Mouse (Mus musculus): ENCODE results near the gene Dedd. TPM values are rescaled to one million over a fixed set of nuclear protein-coding genes. Genes with fewer than 3 reads are reported as not detected.

Dedd gene
- polyA plus RNA-seq, 1 experiment, result 25.7 TPM

DNA sequence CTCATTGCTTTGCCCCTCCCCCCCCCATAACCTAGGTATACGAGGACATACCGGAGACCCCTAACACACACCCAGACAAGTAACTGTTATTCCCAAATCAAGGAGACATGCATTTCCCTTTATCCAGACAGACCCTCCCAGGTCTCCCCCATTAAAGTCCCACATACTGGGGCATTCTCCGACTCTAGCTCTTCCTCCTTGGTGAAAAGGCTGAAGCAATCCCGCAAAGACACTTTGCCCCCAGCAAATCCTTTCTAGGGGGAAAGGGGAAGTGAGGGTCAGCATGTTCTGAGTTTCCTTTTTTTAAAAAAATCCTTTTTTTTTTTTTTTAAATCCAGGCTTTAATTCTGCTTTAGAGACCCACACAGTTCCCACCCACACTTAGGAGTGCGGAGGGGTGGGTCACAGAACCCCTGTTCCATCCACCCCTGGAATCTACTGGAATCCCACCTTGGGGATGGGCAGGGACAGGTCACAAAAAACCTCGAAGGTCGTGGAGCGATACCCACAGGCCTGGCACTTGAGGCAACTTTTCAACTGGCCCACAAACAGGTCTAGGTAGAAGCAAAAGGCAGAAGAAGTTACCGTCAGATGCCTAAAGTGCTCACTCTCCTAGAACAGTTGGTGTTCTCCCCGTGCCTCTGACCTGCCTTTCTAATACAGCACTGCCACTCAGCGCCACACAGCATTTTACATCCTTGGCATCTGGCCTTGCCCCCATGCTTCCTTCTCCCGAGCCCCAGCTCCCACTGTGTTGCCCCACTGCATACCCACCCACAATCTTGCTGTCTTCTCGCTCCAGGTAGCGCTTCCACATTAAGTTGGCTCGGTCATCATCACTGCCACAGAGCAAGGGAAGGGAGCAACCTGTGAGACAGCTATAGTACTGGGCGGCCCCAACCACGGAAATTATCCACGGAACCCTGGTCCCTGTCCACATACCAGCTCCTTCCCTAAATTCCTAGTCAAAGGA is 45.5 kb upstream of the Dedd start:
- peaks cover 12% of the 10 kb centered on the region for H3K4me1 ChIP-seq (ENCODE audit: control insufficient read depth, insufficient read depth, insufficient read length)
- no peak for DNase-seq (ENCODE audit: low read depth in 1 of 2, low spot score in 2 of 2)
- TF ChIP-seq CTCF (IDR thresholded peaks at IDR 0.05; ENCODE audit: extremely low read depth, insufficient read depth, insufficient read length, insufficient replicate concordance), result no peak
- TF ChIP-seq POLR2A (IDR thresholded peaks at IDR 0.05; ENCODE audit: low read depth, low read length), result no peak
- H3K4me3 ChIP-seq (ENCODE audit: extremely low read depth, insufficient read depth, insufficient read length), result no peak overlapping the region
- WGBS, result 87% methylated on average over 18 of the region's 18 CpGs
- peak overlapping the region; percentile 11; the same call in 1 of the 2 replicates for H3K27ac ChIP-seq (ENCODE audit: insufficient read depth, low read length)
- no peaks in the 10 kb centered on the region for H3K27me3 ChIP-seq (ENCODE audit: control insufficient read depth, insufficient read depth, low read length)
- H3K36me3 ChIP-seq (ENCODE audit: control insufficient read depth, insufficient read depth, low read length), result no peaks in the 10 kb centered on the region; the same call in none of the 2 replicates

DNA sequence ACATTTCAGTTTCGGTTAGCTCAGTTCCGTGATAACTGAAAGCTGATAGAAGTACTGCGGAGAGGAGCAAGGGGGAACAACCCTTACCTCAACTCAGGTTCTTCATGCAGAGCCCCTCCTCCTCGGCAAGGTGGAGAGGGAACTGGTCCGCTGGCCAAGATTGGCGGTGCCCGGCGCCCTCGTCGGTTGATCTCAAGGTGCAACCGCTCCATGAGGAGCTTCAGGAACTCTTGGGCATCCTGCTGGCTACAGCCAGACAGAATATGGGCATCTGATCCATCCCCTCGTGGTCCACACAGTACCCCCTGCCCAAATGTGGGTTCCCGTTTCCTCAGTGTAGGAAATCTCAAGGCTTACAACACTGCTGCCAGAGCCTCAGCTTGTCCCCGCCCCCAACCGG is 44.5 kb upstream of the Dedd start:
- no peak for TF ChIP-seq CTCF (IDR thresholded peaks at IDR 0.05; ENCODE audit: extremely low read depth, insufficient read depth, insufficient read length, insufficient replicate concordance)
- no peak for TF ChIP-seq POLR2A (IDR thresholded peaks at IDR 0.05; ENCODE audit: low read depth, low read length)
- no peaks in the 10 kb centered on the region for H3K27me3 ChIP-seq (ENCODE audit: control insufficient read depth, insufficient read depth, low read length)
- H3K27ac ChIP-seq (ENCODE audit: insufficient read depth, low read length), result no peak overlapping the region
- H3K36me3 ChIP-seq (ENCODE audit: control insufficient read depth, insufficient read depth, low read length), result peaks cover 3% of the 10 kb centered on the region
- peaks cover 12% of the 10 kb centered on the region for H3K4me1 ChIP-seq (ENCODE audit: control insufficient read depth, insufficient read depth, insufficient read length)
- 87% methylated on average over 15 of the region's 15 CpGs for WGBS
- DNase-seq (ENCODE audit: low read depth in 1 of 2, low spot score in 2 of 2), result no peak
- H3K4me3 ChIP-seq (ENCODE audit: extremely low read depth, insufficient read depth, insufficient read length), result no peak overlapping the region

DNA sequence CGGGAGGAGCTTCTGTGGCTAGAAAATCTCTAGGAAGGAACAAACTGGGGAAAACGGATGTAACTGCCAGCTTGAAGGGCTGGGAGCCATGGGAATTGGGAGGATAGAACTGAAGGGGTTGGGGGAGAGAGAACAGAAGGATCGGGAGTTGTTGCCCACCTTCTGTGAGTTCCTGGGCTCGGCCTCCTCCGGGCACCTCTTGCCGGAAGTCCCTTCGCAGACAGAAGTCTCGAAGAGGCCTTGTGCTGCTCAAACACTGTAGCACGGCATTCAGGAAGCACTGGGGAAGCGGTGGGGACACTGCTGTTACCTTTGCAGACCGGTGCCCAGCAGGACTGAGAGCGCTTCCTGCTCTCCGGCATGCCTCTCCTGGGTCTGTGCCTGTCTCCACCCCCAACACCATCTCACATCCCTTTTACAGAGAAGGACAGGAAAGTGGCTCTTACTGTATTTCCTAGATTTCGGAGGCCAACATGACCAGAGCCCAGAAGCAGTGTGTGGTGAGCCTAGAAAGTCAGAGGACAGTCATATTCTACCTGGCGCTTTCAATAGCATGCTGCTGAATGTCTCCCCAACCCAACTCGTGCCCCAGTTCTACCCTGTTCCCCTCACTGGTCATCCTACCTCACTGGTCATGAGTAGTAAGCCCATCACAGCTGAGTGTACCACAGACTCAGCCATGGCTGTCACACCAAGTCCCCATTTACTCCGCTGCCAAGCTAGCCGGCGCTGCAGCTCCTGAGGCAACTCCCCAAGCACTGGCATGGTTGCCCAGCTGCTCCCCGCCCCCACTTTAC is 43.7 kb upstream of the Dedd start:
- TF ChIP-seq CTCF (IDR thresholded peaks at IDR 0.05; ENCODE audit: extremely low read depth, insufficient read depth, insufficient read length, insufficient replicate concordance) (no peak), POLR2A (IDR thresholded peaks at IDR 0.05; ENCODE audit: low read depth, low read length) (no peak)
- Histone ChIP-seq H3K27ac (ENCODE audit: insufficient read depth, low read length) (peak overlapping the region; percentile 6; the same call in 1 of the 2 replicates), H3K36me3 (ENCODE audit: control insufficient read depth, insufficient read depth, low read length) (peaks cover 3% of the 10 kb centered on the region), H3K4me1 (ENCODE audit: control insufficient read depth, insufficient read depth, insufficient read length) (peaks cover 8% of the 10 kb centered on the region), H3K4me3 (ENCODE audit: extremely low read depth, insufficient read depth, insufficient read length) (no peak overlapping the region), H3K27me3 (ENCODE audit: control insufficient read depth, insufficient read depth, low read length) (no peaks in the 10 kb centered on the region)
- DNase-seq (ENCODE audit: low read depth in 1 of 2, low spot score in 2 of 2), result no peak
- WGBS, result 76% methylated on average over 20 of the region's 20 CpGs

DNA sequence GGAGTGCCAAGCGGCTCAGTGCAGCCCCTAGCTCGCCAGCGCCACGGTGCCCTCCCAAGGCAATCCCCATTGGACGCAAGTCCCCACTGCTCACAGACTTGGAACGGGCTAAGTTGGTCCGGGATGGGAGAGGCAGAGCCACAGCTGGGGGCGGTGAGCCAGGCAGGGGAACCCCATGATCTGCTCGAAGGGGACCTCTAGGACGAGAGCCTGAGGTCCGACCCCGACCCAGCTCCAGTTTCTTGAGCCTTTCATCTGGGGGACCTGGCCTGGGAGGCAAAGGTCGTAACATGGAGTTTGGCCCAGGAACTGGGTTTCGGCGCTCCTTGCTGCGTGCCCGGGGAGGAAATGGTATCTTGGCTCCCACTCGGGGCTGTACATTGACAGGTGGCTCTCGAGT is 42.4 kb upstream of the Dedd start:
- TF ChIP-seq POLR2A (IDR thresholded peaks at IDR 0.05; ENCODE audit: low read depth, low read length) (no peak), CTCF (IDR thresholded peaks at IDR 0.05; ENCODE audit: extremely low read depth, insufficient read depth, insufficient read length, insufficient replicate concordance) (no peak)
- DNase-seq (ENCODE audit: low read depth in 1 of 2, low spot score in 2 of 2), result no peak
- no peak overlapping the region for H3K4me3 ChIP-seq (ENCODE audit: extremely low read depth, insufficient read depth, insufficient read length)
- peaks cover 7% of the 10 kb centered on the region for H3K4me1 ChIP-seq (ENCODE audit: control insufficient read depth, insufficient read depth, insufficient read length)
- no peak overlapping the region for H3K27ac ChIP-seq (ENCODE audit: insufficient read depth, low read length)
- H3K27me3 ChIP-seq (ENCODE audit: control insufficient read depth, insufficient read depth, low read length), result no peaks in the 10 kb centered on the region
- H3K36me3 ChIP-seq (ENCODE audit: control insufficient read depth, insufficient read depth, low read length), result peaks cover 3% of the 10 kb centered on the region
- WGBS, result 94% methylated on average over 19 of the region's 19 CpGs

DNA sequence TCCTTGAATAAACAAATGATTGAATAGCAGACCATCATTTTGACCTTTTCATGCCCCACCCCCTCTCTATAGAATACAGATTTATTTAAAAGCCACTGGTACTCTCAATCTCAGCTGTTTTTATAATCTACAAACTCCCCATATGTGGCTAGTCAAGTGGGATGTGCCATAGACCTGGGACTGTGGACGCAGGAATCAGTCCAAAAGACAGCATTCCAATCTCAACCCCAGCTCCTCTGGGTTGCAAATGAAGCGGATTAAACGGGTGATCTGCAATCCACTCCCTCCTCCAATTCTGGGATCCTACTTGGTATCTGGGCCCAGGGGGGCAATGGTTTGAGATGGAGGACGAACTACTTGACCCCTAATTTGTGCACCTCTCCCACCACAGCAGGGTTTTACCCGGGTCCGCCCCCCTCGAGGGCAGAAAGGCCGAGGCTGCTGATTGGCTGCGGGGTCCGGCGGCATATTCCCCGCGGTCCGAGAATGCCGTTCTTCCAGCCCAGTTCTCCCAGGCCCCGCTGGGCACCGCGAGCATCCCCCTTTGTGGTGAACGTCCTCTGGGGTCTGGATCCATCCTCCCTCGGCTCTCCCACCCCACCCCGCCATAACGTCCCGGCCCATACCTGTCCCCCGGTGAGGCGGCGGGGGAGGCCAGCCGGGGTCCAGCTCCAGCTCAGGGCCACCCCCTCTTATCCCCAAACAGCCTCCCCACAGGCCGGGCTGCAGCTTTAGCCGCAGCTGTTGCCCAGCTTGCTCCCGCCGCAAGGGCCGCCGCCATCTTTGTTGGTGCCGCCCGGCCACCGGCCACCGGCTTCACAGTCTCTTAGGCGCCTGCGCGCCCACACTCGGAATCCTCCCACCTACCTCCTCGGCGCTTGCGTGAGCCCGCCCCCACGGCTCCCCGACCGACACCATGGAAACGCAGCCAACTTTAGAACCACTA is 41.5 kb upstream of the Dedd start, which contains the start of gene Usp21:
TSS of gene Usp21 (minus strand) at position 856 of the 946 bp plus-strand sequence.
- DNase-seq (ENCODE audit: low read depth in 1 of 2, low spot score in 2 of 2), result peak; percentile 82 to 93
- Histone ChIP-seq H3K27me3 (ENCODE audit: control insufficient read depth, insufficient read depth, low read length) (no peaks in the 10 kb centered on the region), H3K36me3 (ENCODE audit: control insufficient read depth, insufficient read depth, low read length) (peaks cover 3% of the 10 kb centered on the region), H3K27ac (ENCODE audit: insufficient read depth, low read length) (peak within 1 kb of the TSS; percentile 60), H3K4me3 (ENCODE audit: extremely low read depth, insufficient read depth, insufficient read length) (peak within 1 kb of the TSS; percentile 87), H3K4me1 (ENCODE audit: control insufficient read depth, insufficient read depth, insufficient read length) (peaks cover 7% of the 10 kb centered on the region)
- 2% methylated on average over 48 of the region's 49 CpGs for WGBS
- TF ChIP-seq POLR2A (IDR thresholded peaks at IDR 0.05; ENCODE audit: low read depth, low read length), result peak; percentile 68
- no peak for TF ChIP-seq CTCF (IDR thresholded peaks at IDR 0.05; ENCODE audit: extremely low read depth, insufficient read depth, insufficient read length, insufficient replicate concordance)

DNA sequence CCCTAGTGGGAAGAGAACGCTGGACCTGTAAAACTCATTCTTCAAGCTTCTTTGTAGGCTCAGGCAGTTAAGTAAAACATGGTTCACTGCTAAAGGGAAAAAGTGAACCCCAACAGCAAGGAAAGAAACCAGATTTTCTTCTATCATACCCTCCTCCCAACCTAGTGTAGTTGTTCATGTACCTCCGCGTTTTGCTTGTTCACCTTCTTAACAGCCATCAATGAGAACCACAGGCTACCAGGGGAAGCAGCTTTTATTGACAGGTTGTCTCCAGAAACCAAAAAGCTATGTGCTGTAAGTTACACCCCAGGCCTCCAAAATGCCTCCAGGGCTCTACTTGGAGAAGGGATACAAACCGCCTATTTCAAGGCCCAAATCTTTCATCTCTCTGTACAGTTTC is 40.6 kb upstream of the Dedd start:
- no peaks in the 10 kb centered on the region for H3K27me3 ChIP-seq (ENCODE audit: control insufficient read depth, insufficient read depth, low read length)
- peaks cover 3% of the 10 kb centered on the region for H3K36me3 ChIP-seq (ENCODE audit: control insufficient read depth, insufficient read depth, low read length)
- TF ChIP-seq POLR2A (IDR thresholded peaks at IDR 0.05; ENCODE audit: low read depth, low read length) (no peak), CTCF (IDR thresholded peaks at IDR 0.05; ENCODE audit: extremely low read depth, insufficient read depth, insufficient read length, insufficient replicate concordance) (no peak)
- H3K4me1 ChIP-seq (ENCODE audit: control insufficient read depth, insufficient read depth, insufficient read length), result peaks cover 7% of the 10 kb centered on the region
- H3K4me3 ChIP-seq (ENCODE audit: extremely low read depth, insufficient read depth, insufficient read length), result no peak overlapping the region
- H3K27ac ChIP-seq (ENCODE audit: insufficient read depth, low read length), result no peak overlapping the region
- DNase-seq (ENCODE audit: low read depth in 1 of 2, low spot score in 2 of 2), result no peak
- WGBS, result 67% methylated on average over 4 of the region's 4 CpGs
